Mouse (Mus musculus) urinary bladder, postnatal 0 days (tissue): ENCODE results near the gene Gm21488. TPM values are rescaled to one million over a fixed set of nuclear protein-coding genes. Genes with fewer than 3 reads are reported as not detected.

Source experiments
- polyA plus RNA-seq: library from polyadenylated mRNA; unstranded; fragments of >200 nt; fragmentation: Nextera tagmentation; extraction: Ambion mirVana; gene quantifications from 2 replicates; pipeline ENCODE4 v1.2.1, GENCODE M21; 2015

Gene Gm21488
- not detected in 2 replicates for polyA plus RNA-seq

GRCm38 (mm10) chrY:27521820-27522219, at the start of gene Gm21488:
Gm21488 (minus strand) TSS chrY:27521920.

